Mouse (Mus musculus) C2C12 (cell line): ENCODE data around the gene Prom1.

Experiments used
- CTCF ChIP-seq: IDR thresholded peaks from one replicate; pipeline ENCODE4 v1.5.1; 2011; ENCODE audit not compliant: control insufficient read depth, insufficient read depth, insufficient read length
- USF1 ChIP-seq: IDR thresholded peaks from one replicate; pipeline ENCODE4 v1.6.1; 2011; ENCODE audit warnings: low read depth, mild to moderate bottlenecking, control low read depth, moderate library complexity

GRCm38 (mm10) chr5:44104120-44104519, 2.3 kb upstream of the Prom1 start:
- TF ChIP-seq CTCF (no peak), USF1 (no peak)
